Comparison of ENCODE assay signal across 17 mouse cellular contexts in genomic region chr12:68904770-68905169, GRCm38 (mm10).
"Had no signal": no experiment of that assay in that cellular context is flagged by ENCODE, and none has a peak within 500 bp of the region (broad histone marks: within the 10 kb centered on the region; RNA-seq: fewer than 3 reads in every experiment).

No protein-coding gene starts in this region.

- H3K27ac ChIP-seq: liver, embryonic 15.5 days; lung, embryonic 15.5 days; macrophage; midbrain, embryonic 13.5 days; midbrain, embryonic 15.5 days; neural tube, embryonic 12.5 days had no signal

- H3K4me1 ChIP-seq: liver, embryonic 15.5 days; lung, embryonic 15.5 days; megakaryocyte, embryonic 14.5 days; midbrain, embryonic 13.5 days; midbrain, embryonic 15.5 days; neural tube, embryonic 12.5 days had no signal

- H3K9ac ChIP-seq: liver, embryonic 15.5 days; liver, postnatal 0 days; lung, embryonic 15.5 days; midbrain, embryonic 13.5 days; midbrain, embryonic 15.5 days; neural tube, embryonic 12.5 days had no signal

- DNase-seq: liver, postnatal 0 days; lung, adult 2 months; lung, postnatal 14 days; lung, postnatal 36 days; right cerebral cortex, postnatal 14 days; thymus, adult 2 months; thymus, postnatal 25 days; thymus, postnatal 4 days had no signal

- H3K4me2 ChIP-seq: liver, embryonic 15.5 days; lung, embryonic 15.5 days; midbrain, embryonic 11.5 days; midbrain, embryonic 13.5 days; midbrain, embryonic 15.5 days; neural tube, embryonic 12.5 days had no signal

- ATAC-seq: liver, postnatal 0 days; lung, postnatal 0 days; midbrain, embryonic 13.5 days; midbrain, embryonic 15.5 days had no signal

- H3K36me3 ChIP-seq: liver, embryonic 15.5 days; lung, embryonic 15.5 days; midbrain, embryonic 13.5 days; midbrain, embryonic 15.5 days; neural tube, embryonic 12.5 days had no signal

- H3K9me3 ChIP-seq: liver, embryonic 15.5 days; lung, embryonic 15.5 days; megakaryocyte, embryonic 14.5 days; midbrain, embryonic 13.5 days; midbrain, embryonic 15.5 days; neural tube, embryonic 12.5 days had no signal

- H3K27me3 ChIP-seq: liver, embryonic 15.5 days; lung, embryonic 15.5 days; megakaryocyte, embryonic 14.5 days; midbrain, embryonic 13.5 days; midbrain, embryonic 15.5 days; neural tube, embryonic 12.5 days had no signal

- H3K4me3 ChIP-seq: liver, embryonic 15.5 days; lung, embryonic 15.5 days; megakaryocyte, embryonic 14.5 days; midbrain, embryonic 13.5 days; midbrain, embryonic 15.5 days; neural tube, embryonic 12.5 days had no signal
